Mouse (Mus musculus) lung, postnatal 0 days (tissue): Measurements from ENCODE around the gene Ncam1. TPM values are rescaled to one million over a fixed set of nuclear protein-coding genes. Genes with fewer than 3 reads are reported as not detected.

Experiments
- ATAC-seq: fragments of 200-750 bp; cut with Nextera tagmentation; 2 replicates; pipeline ENCODE4 v1.8.0; 2017; ENCODE audit warnings: moderate library complexity
- DNase-seq: peaks from one replicate; pipeline ENCODE4 v3.0.0-alpha.2; 2016; ENCODE audit warnings: low spot score
- H3K27ac ChIP-seq: fragments of 300-500 bp; sonication (generic); 2 replicates; pipeline ENCODE4 v1.5.1; 2014; ENCODE audit warnings: antibody characterized with exemption, mild to moderate bottlenecking, low read length, mixed read lengths
- H3K27me3 ChIP-seq: fragments of 300-500 bp; sonication (generic); replicated peaks from 2 replicates; pipeline ENCODE4 v1.6.1; 2014; ENCODE audit warnings: low read length, mixed read lengths; ENCODE audit not compliant: insufficient read depth
- H3K36me3 ChIP-seq: fragments of 300-500 bp; sonication (generic); 2 replicates; pipeline ENCODE4 v1.6.1; 2014; ENCODE audit warnings: low read length, mixed read lengths; ENCODE audit not compliant: insufficient read depth
- H3K4me1 ChIP-seq: fragments of 300-500 bp; sonication (generic); 2 replicates; pipeline ENCODE4 v1.6.1; 2014; ENCODE audit warnings: antibody characterized with exemption, low read depth, low read length, mixed read lengths; ENCODE audit not compliant: insufficient read depth
- H3K4me2 ChIP-seq: fragments of 300-500 bp; sonication (generic); replicated peaks from 2 replicates; pipeline ENCODE4 v1.6.1; 2014; ENCODE audit warnings: low read depth, mild to moderate bottlenecking, low read length, moderate library complexity, mixed read lengths
- H3K4me3 ChIP-seq: fragments of 300-500 bp; sonication (generic); 2 replicates; pipeline ENCODE4 v1.5.1; 2014; ENCODE audit warnings: low read depth, low read length
- H3K9ac ChIP-seq: fragments of 300-500 bp; sonication (generic); replicated peaks from 2 replicates; pipeline ENCODE4 v1.6.1; 2014; ENCODE audit warnings: low read depth, mild to moderate bottlenecking
- H3K9me3 ChIP-seq: fragments of 300-500 bp; sonication (generic); 2 replicates; pipeline ENCODE4 v1.6.1; 2016; ENCODE audit warnings: low read length, mixed read lengths
- CTCF ChIP-seq: IDR thresholded peaks from 2 replicates; pipeline ENCODE4 v1.5.1; 2016; ENCODE audit warnings: antibody characterized with exemption, mild to moderate bottlenecking
- EP300 ChIP-seq: IDR thresholded peaks from 2 replicates; pipeline ENCODE4 v1.6.1; 2016; ENCODE audit warnings: antibody characterized with exemption, mild to moderate bottlenecking, control low read depth
- WGBS: fragments of 180-500 bp; shearing (Covaris S2); extraction: QIAGEN DNeasy Blood & Tissue Kit; methylation state at CpG from one replicate; pipeline ENCODE4 v1.1.7; 2014; 5-methylcytosine and 5-hydroxymethylcytosine counted together
- polyA plus RNA-seq: library from polyadenylated mRNA; unstranded; fragments of >200 nt; fragmentation: Nextera tagmentation; extraction: Ambion mirVana; gene quantifications from 2 replicates; pipeline ENCODE4 v1.2.1, GENCODE M21; 2015

Ncam1 gene
- polyA plus RNA-seq, 1 experiment from 2014 or later, result 2.4 TPM

- no peak overlapping the region for H3K9ac ChIP-seq
- H3K4me2 ChIP-seq, result no peak overlapping the region
- H3K4me3 ChIP-seq, result no peak overlapping the region
- no peak for TF ChIP-seq EP300
- WGBS, result 63% methylated on average over 11 of the region's 11 CpGs
- DNase-seq (no peak), ATAC-seq (no peak)
- no peak overlapping the region for H3K27ac ChIP-seq
- no peaks in the 10 kb centered on the region for H3K4me1 ChIP-seq
- no peaks in the 10 kb centered on the region for H3K36me3 ChIP-seq
- H3K9me3 ChIP-seq, result no peaks in the 10 kb centered on the region
- H3K27me3 ChIP-seq, result no peaks in the 10 kb centered on the region
These were observed 202.9 kb downstream of the Ncam1 start for GRCm38 (mm10) chr9:49595635-49596348.

GRCm38 (mm10) chr9:49594876-49595634 lies 203.7 kb downstream of the Ncam1 start:
- Histone ChIP-seq H3K9ac (no peak overlapping the region), H3K4me1 (no peaks in the 10 kb centered on the region), H3K36me3 (no peaks in the 10 kb centered on the region), H3K27ac (no peak overlapping the region), H3K4me2 (no peak overlapping the region), H3K9me3 (no peaks in the 10 kb centered on the region), H3K27me3 (no peaks in the 10 kb centered on the region), H3K4me3 (no peak overlapping the region)
- WGBS, result 38% methylated on average over 7 of the region's 7 CpGs
- TF ChIP-seq EP300 (no peak), CTCF (no peak)
- ATAC-seq (no peak), DNase-seq (no peak)

- Histone ChIP-seq H3K4me3 (no peak overlapping the region), H3K27me3 (no peaks in the 10 kb centered on the region; the same call in 1 of the 2 replicates), H3K4me2 (no peak overlapping the region), H3K36me3 (no peaks in the 10 kb centered on the region), H3K4me1 (no peaks in the 10 kb centered on the region), H3K27ac (no peak overlapping the region), H3K9ac (no peak overlapping the region), H3K9me3 (no peaks in the 10 kb centered on the region)
- ATAC-seq (peak; percentile 79), DNase-seq (peak; percentile 85)
- TF ChIP-seq EP300, result peak; percentile 50; the same call in 1 of the 2 replicates
- TF ChIP-seq CTCF, result no peak
- 35% methylated on average over 10 of the region's 10 CpGs for WGBS
These were observed 204.7 kb downstream of the Ncam1 start for GRCm38 (mm10) chr9:49593951-49594536.

GRCm38 (mm10) chr9:49592006-49592405 lies 206.7 kb downstream of the Ncam1 start:
- Histone ChIP-seq H3K4me1 (no peaks in the 10 kb centered on the region), H3K36me3 (no peaks in the 10 kb centered on the region), H3K27ac (no peak overlapping the region), H3K9me3 (no peaks in the 10 kb centered on the region), H3K27me3 (no peaks in the 10 kb centered on the region; the same call in 1 of the 2 replicates), H3K9ac (no peak overlapping the region), H3K4me3 (no peak overlapping the region), H3K4me2 (no peak overlapping the region)
- 73% methylated on average over 2 of the region's 2 CpGs for WGBS
- ATAC-seq, result no peak
- no peak for DNase-seq
- TF ChIP-seq CTCF (no peak), EP300 (no peak)

- no peak for ATAC-seq
- Histone ChIP-seq H3K27me3 (no peaks in the 10 kb centered on the region; the same call in 1 of the 2 replicates), H3K4me3 (no peak overlapping the region), H3K36me3 (no peaks in the 10 kb centered on the region), H3K9me3 (no peaks in the 10 kb centered on the region), H3K4me1 (no peaks in the 10 kb centered on the region), H3K4me2 (no peak overlapping the region), H3K27ac (no peak overlapping the region), H3K9ac (no peak overlapping the region)
- DNase-seq, result no peak
- no peak for TF ChIP-seq CTCF
- TF ChIP-seq EP300, result no peak
- 56% methylated on average over 4 of the region's 4 CpGs for WGBS
These were observed 208.5 kb downstream of the Ncam1 start for GRCm38 (mm10) chr9:49590261-49590660.

GRCm38 (mm10) chr9:49577136-49577535 lies 221.6 kb downstream of the Ncam1 start:
- 86% methylated on average over 4 of the region's 4 CpGs for WGBS
- ATAC-seq, result no peak

More at GRCm38 (mm10) chr9:49577136-49577535, 221.6 kb downstream of the Ncam1 start:
- DNase-seq, result no peak
- no peak overlapping the region for H3K27ac ChIP-seq
- H3K27me3 ChIP-seq, result no peaks in the 10 kb centered on the region
- TF ChIP-seq CTCF (no peak), EP300 (no peak)
- no peaks in the 10 kb centered on the region for H3K36me3 ChIP-seq
- H3K4me1 ChIP-seq, result no peaks in the 10 kb centered on the region
- no peak overlapping the region for H3K9ac ChIP-seq
- H3K4me3 ChIP-seq, result no peak overlapping the region
- no peak overlapping the region for H3K4me2 ChIP-seq
- H3K9me3 ChIP-seq, result no peaks in the 10 kb centered on the region
